Mouse (Mus musculus): Measurements from ENCODE around the gene Ppil4. TPM values are rescaled to one million over a fixed set of nuclear protein-coding genes. Genes with fewer than 3 reads are reported as not detected.

Gene Ppil4
- polyA plus RNA-seq, 1 experiment from 2014 or later: 25.6 TPM

GRCm38 (mm10) chr10:7839551-7840352, 47.1 kb downstream of the Ppil4 start:
- Histone ChIP-seq H3K4me3 (no peak overlapping the region), H3K9me3 (no peaks in the 10 kb centered on the region), H3K4me1 (peaks cover 22% of the 10 kb centered on the region), H3K9ac (no peak overlapping the region), H3K4me2 (no peak overlapping the region), H3K27me3 (replicated peaks) (peaks cover 7% of the 10 kb centered on the region; the same call in 1 of the 2 replicates), H3K36me3 (no peaks in the 10 kb centered on the region), H3K27ac (replicated peaks) (no peak overlapping the region)
- WGBS: 84% methylated on average over 22 of the region's 22 CpGs
- no peak for ATAC-seq (ENCODE audit: extremely low read depth, insufficient number of reproducible peaks, low FRiP score, low TSS enrichment)

- H3K27ac ChIP-seq (replicated peaks): no peak overlapping the region
- no peak overlapping the region for H3K4me2 ChIP-seq
- no peak for ATAC-seq (ENCODE audit: extremely low read depth, insufficient number of reproducible peaks, low FRiP score, low TSS enrichment)
- 70% methylated on average over 2 of the region's 2 CpGs for WGBS
- no peaks in the 10 kb centered on the region for H3K9me3 ChIP-seq
- H3K4me1 ChIP-seq: peaks cover 22% of the 10 kb centered on the region
- no peak overlapping the region for H3K4me3 ChIP-seq
- H3K9ac ChIP-seq: no peak overlapping the region
- no peaks in the 10 kb centered on the region for H3K36me3 ChIP-seq
- H3K27me3 ChIP-seq (replicated peaks): peaks cover 8% of the 10 kb centered on the region; the same call in 1 of the 2 replicates
Observed at GRCm38 (mm10) chr10:7840353-7840733, 47.7 kb downstream of the Ppil4 start.

- Histone ChIP-seq H3K36me3 (no peaks in the 10 kb centered on the region), H3K27me3 (replicated peaks) (peaks cover 6% of the 10 kb centered on the region; the same call in 1 of the 2 replicates), H3K4me2 (no peak overlapping the region), H3K9me3 (no peaks in the 10 kb centered on the region), H3K4me1 (peaks cover 22% of the 10 kb centered on the region), H3K27ac (replicated peaks) (peak overlapping the region; percentile 89), H3K4me3 (no peak overlapping the region), H3K9ac (no peak overlapping the region)
- no peak for ATAC-seq (ENCODE audit: extremely low read depth, insufficient number of reproducible peaks, low FRiP score, low TSS enrichment)
- WGBS: 69% methylated on average over 3 of the region's 3 CpGs
Observed at GRCm38 (mm10) chr10:7840785-7841184, 48.1 kb downstream of the Ppil4 start.

GRCm38 (mm10) chr10:7841571-7842080, 48.9 kb downstream of the Ppil4 start:
- no peaks in the 10 kb centered on the region for H3K36me3 ChIP-seq
- H3K4me3 ChIP-seq: peak overlapping the region; percentile 24
- peaks cover 22% of the 10 kb centered on the region for H3K4me1 ChIP-seq
- H3K27ac ChIP-seq (replicated peaks): peak overlapping the region; percentile 89
- H3K27me3 ChIP-seq (replicated peaks): peaks cover 6% of the 10 kb centered on the region; the same call in 1 of the 2 replicates
- H3K9me3 ChIP-seq: no peaks in the 10 kb centered on the region
- ATAC-seq (ENCODE audit: extremely low read depth, insufficient number of reproducible peaks, low FRiP score, low TSS enrichment): no peak
- peak overlapping the region; percentile 58 for H3K9ac ChIP-seq
- H3K4me2 ChIP-seq: peak overlapping the region; percentile 64
- 11% methylated on average over 14 of the region's 14 CpGs for WGBS

GRCm38 (mm10) chr10:7843181-7843580, 50.5 kb downstream of the Ppil4 start:
- Histone ChIP-seq H3K36me3 (no peaks in the 10 kb centered on the region), H3K4me1 (peaks cover 22% of the 10 kb centered on the region), H3K4me3 (no peak overlapping the region), H3K9ac (no peak overlapping the region), H3K9me3 (no peaks in the 10 kb centered on the region), H3K27me3 (replicated peaks) (peaks cover 6% of the 10 kb centered on the region; the same call in 1 of the 2 replicates), H3K27ac (replicated peaks) (no peak overlapping the region), H3K4me2 (no peak overlapping the region)
- WGBS: 68% methylated on average over 4 of the region's 4 CpGs
- no peak for ATAC-seq (ENCODE audit: extremely low read depth, insufficient number of reproducible peaks, low FRiP score, low TSS enrichment)

DNA sequence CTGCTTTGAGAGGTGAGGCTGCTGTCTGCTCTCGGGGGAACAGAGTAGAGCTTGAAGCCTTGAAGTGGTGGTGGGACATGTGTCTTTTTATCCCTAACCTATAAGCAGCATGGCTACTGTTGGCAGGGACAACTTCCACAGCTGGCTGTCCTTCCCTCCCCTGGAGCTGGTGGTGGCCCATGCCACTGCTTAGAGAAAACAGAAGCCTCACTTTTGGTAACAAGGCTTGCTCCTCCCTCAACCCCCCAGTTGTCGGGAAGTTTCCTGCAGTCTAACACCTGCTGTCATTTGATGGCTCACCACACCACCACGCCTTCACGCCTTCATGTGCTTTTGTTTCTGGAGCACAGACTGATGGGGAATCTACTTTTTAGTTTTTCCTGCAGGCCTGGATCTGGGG, 51.5 kb downstream of the Ppil4 start:
- Histone ChIP-seq H3K4me2 (no peak overlapping the region), H3K9me3 (no peaks in the 10 kb centered on the region), H3K27me3 (replicated peaks) (peaks cover 6% of the 10 kb centered on the region; the same call in 1 of the 2 replicates), H3K36me3 (no peaks in the 10 kb centered on the region), H3K9ac (no peak overlapping the region), H3K27ac (replicated peaks) (no peak overlapping the region), H3K4me3 (no peak overlapping the region), H3K4me1 (peaks cover 22% of the 10 kb centered on the region)
- ATAC-seq (ENCODE audit: extremely low read depth, insufficient number of reproducible peaks, low FRiP score, low TSS enrichment): no peak
- WGBS: 70% methylated on average over 4 of the region's 4 CpGs

DNA sequence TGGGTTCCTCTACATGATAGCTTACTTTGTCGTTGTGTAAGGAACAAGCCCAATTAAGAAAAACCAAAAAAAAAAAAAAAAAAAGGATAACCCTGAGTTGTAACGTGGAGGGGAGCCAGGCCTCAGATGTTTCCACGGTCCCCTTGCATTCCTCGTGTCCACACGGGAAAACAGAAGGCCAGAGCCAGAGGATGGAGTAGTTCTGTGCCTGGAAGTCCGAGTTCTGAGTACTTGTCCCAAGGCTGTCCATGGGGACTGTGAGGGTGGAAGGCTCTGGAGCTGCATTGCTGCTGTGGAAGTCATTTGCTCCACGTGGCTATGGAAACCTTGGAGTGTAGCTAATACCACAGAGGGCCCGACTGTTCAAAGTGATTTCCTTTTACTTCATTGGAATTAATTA, 52.4 kb downstream of the Ppil4 start:
- 62% methylated on average over 8 of the region's 8 CpGs for WGBS
- H3K27ac ChIP-seq (replicated peaks): no peak overlapping the region
- no peaks in the 10 kb centered on the region for H3K9me3 ChIP-seq
- no peak overlapping the region for H3K4me2 ChIP-seq
- H3K9ac ChIP-seq: no peak overlapping the region
- no peaks in the 10 kb centered on the region for H3K36me3 ChIP-seq
- H3K27me3 ChIP-seq (replicated peaks): peaks cover 6% of the 10 kb centered on the region; the same call in 1 of the 2 replicates
- peaks cover 25% of the 10 kb centered on the region for H3K4me1 ChIP-seq
- no peak overlapping the region for H3K4me3 ChIP-seq
- no peak for ATAC-seq (ENCODE audit: extremely low read depth, insufficient number of reproducible peaks, low FRiP score, low TSS enrichment)

- Histone ChIP-seq H3K27me3 (replicated peaks) (peaks cover 6% of the 10 kb centered on the region; the same call in 1 of the 2 replicates), H3K9ac (no peak overlapping the region), H3K36me3 (no peaks in the 10 kb centered on the region), H3K4me2 (no peak overlapping the region), H3K4me3 (no peak overlapping the region), H3K27ac (replicated peaks) (no peak overlapping the region), H3K9me3 (no peaks in the 10 kb centered on the region), H3K4me1 (peaks cover 21% of the 10 kb centered on the region)
- 88% methylated on average over 4 of the region's 4 CpGs for WGBS
- ATAC-seq (ENCODE audit: extremely low read depth, insufficient number of reproducible peaks, low FRiP score, low TSS enrichment): no peak
Observed at GRCm38 (mm10) chr10:7845991-7846390, 53.3 kb downstream of the Ppil4 start.

GRCm38 (mm10) chr10:7847166-7847605, 54.5 kb downstream of the Ppil4 start:
- Histone ChIP-seq H3K4me1 (peaks cover 9% of the 10 kb centered on the region), H3K9ac (no peak overlapping the region), H3K36me3 (no peaks in the 10 kb centered on the region), H3K4me3 (no peak overlapping the region), H3K9me3 (no peaks in the 10 kb centered on the region), H3K27me3 (replicated peaks) (peaks cover 6% of the 10 kb centered on the region; the same call in 1 of the 2 replicates), H3K4me2 (no peak overlapping the region), H3K27ac (replicated peaks) (no peak overlapping the region)
- no peak for ATAC-seq (ENCODE audit: extremely low read depth, insufficient number of reproducible peaks, low FRiP score, low TSS enrichment)
- 67% methylated on average over 2 of the region's 2 CpGs for WGBS

- Histone ChIP-seq H3K4me3 (no peak overlapping the region), H3K27me3 (replicated peaks) (no peaks in the 10 kb centered on the region), H3K27ac (replicated peaks) (no peak overlapping the region), H3K4me2 (no peak overlapping the region), H3K36me3 (no peaks in the 10 kb centered on the region), H3K4me1 (0 out of 2 replicates have a peak, but pooled peaks cover 3% of the 10 kb centered on the region), H3K9me3 (no peaks in the 10 kb centered on the region), H3K9ac (no peak overlapping the region)
- WGBS: 66% methylated on average over 3 of the region's 3 CpGs
- ATAC-seq (ENCODE audit: extremely low read depth, insufficient number of reproducible peaks, low FRiP score, low TSS enrichment): no peak
Observed at GRCm38 (mm10) chr10:7851891-7852290, 59.2 kb downstream of the Ppil4 start.

DNA sequence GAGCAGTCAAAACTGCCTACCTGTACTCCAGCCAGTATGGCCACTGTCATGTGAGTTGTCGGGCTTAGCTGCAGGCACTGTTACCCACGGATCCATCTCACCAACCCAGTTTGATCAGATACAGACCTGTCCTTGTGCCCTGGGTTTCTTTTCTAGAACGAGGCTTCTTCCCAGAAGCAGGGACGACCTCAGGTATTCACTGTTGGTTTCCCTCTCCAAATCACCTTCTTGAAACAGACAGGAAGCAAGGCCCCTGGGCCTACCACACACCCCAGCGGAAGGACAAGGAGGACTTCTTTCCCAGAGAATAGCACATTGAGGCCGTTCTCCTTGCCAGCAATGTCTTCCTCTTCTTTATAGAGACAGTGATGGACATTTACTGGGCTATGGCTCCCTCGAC, 67.8 kb downstream of the Ppil4 start:
- Histone ChIP-seq H3K27ac (replicated peaks) (no peak overlapping the region), H3K36me3 (no peaks in the 10 kb centered on the region), H3K9ac (no peak overlapping the region), H3K4me3 (no peak overlapping the region), H3K4me1 (no peaks in the 10 kb centered on the region), H3K27me3 (replicated peaks) (no peaks in the 10 kb centered on the region), H3K4me2 (no peak overlapping the region), H3K9me3 (peaks cover 4% of the 10 kb centered on the region; the same call in 1 of the 2 replicates)
- 78% methylated on average over 7 of the region's 7 CpGs for WGBS
- ATAC-seq (ENCODE audit: extremely low read depth, insufficient number of reproducible peaks, low FRiP score, low TSS enrichment): no peak
